ENCODE assay signal across 21 mouse cellular contexts in genomic region chr17:44643260-44643659, GRCm38 (mm10).
DNase-seq lines count a peak whose midpoint lies in the region; ATAC-seq and TF ChIP-seq lines count a peak whose summit lies in the region.
"Had no signal": no experiment of that assay in that cellular context is flagged by ENCODE, and none has a peak within 500 bp of the region (broad histone marks: within the 10 kb centered on the region; RNA-seq: fewer than 3 reads in every experiment).

No protein-coding gene starts in this region.

- TF ChIP-seq CTCF in kidney, postnatal 0 days (IDR thresholded peaks at IDR 0.05; ENCODE audit: low read depth), result no peak

- no peak overlapping the region for H3K4me3 ChIP-seq in kidney, postnatal 0 days (replicated peaks; ENCODE audit: low read depth, low read length)
- H3K4me3 ChIP-seq in lung, embryonic 16.5 days (ENCODE audit: low read length), result no peak overlapping the region
- H3K4me3 ChIP-seq: embryonic facial prominence, embryonic 13.5 days; embryonic facial prominence, embryonic 15.5 days; erythroblast, embryonic 14.5 days; forebrain, embryonic 10.5 days; forebrain, embryonic 12.5 days had no signal

- H3K4me2 ChIP-seq in kidney, postnatal 0 days (ENCODE audit: low read length), result no peak overlapping the region
- H3K4me2 ChIP-seq in lung, embryonic 16.5 days (ENCODE audit: low read depth, low read length), result no peak overlapping the region
- H3K4me2 ChIP-seq: embryonic facial prominence, embryonic 13.5 days; embryonic facial prominence, embryonic 15.5 days; forebrain, embryonic 12.5 days had no signal

- H3K27ac ChIP-seq in kidney, postnatal 0 days, result no peak overlapping the region
- H3K27ac ChIP-seq in lung, embryonic 16.5 days (ENCODE audit: low read length), result no peak overlapping the region
- H3K27ac ChIP-seq: embryonic facial prominence, embryonic 13.5 days; embryonic facial prominence, embryonic 15.5 days; forebrain, embryonic 10.5 days; forebrain, embryonic 12.5 days had no signal

- no peaks in the 10 kb centered on the region for H3K9me3 ChIP-seq in kidney, postnatal 0 days (replicated peaks; ENCODE audit: low read length)
- no peaks in the 10 kb centered on the region for H3K9me3 ChIP-seq in lung, embryonic 16.5 days (ENCODE audit: control insufficient read depth, low read length)
- H3K9me3 ChIP-seq: embryonic facial prominence, embryonic 13.5 days; embryonic facial prominence, embryonic 15.5 days; forebrain, embryonic 10.5 days; forebrain, embryonic 12.5 days had no signal

- WGBS in kidney, postnatal 0 days, result 84% methylated on average over 6 of the region's 6 CpGs
- 86% methylated on average over 6 of the region's 6 CpGs for WGBS in lung, embryonic 16.5 days

- ATAC-seq in kidney, postnatal 0 days (replicated peaks; ENCODE audit: low FRiP score, low read depth), result no peak
- peak; percentile 78 for ATAC-seq in lung, embryonic 16.5 days (ENCODE audit: low read depth)
- ATAC-seq: forebrain, embryonic 14.5 days; forebrain, embryonic 16.5 days had no signal

- DNase-seq in kidney, postnatal 0 days (ENCODE audit: low spot score), result peak; percentile 34
- no peak for DNase-seq in kidney, postnatal 10 days
- no peak for DNase-seq in lung, postnatal 10 days
- DNase-seq: adrenal gland, adult 2 months; adrenal gland, postnatal 10 days; adrenal gland, postnatal 25 days; cerebellum, adult 11 months; cerebellum, adult 18-20 months; cerebellum, adult 8-10 months; cerebellum, adult 9-11 months; cerebellum, postnatal 14 days; cerebellum, postnatal 36 days; embryo, embryonic 11 days had no signal

- no peaks in the 10 kb centered on the region for H3K4me1 ChIP-seq in kidney, postnatal 0 days (replicated peaks; ENCODE audit: insufficient read depth, low read length)
- H3K4me1 ChIP-seq in lung, embryonic 16.5 days (replicated peaks; ENCODE audit: control insufficient read depth, insufficient read depth, low read length), result no peaks in the 10 kb centered on the region
- H3K4me1 ChIP-seq: embryonic facial prominence, embryonic 15.5 days had no signal

- H3K9ac ChIP-seq in kidney, postnatal 0 days (ENCODE audit: low read depth, low read length), result no peak overlapping the region
- no peak overlapping the region for H3K9ac ChIP-seq in lung, embryonic 16.5 days (ENCODE audit: low read length)
- H3K9ac ChIP-seq: embryonic facial prominence, embryonic 13.5 days; embryonic facial prominence, embryonic 15.5 days; forebrain, embryonic 12.5 days had no signal

- H3K36me3 ChIP-seq in kidney, postnatal 0 days (ENCODE audit: insufficient read depth, low read length), result no peaks in the 10 kb centered on the region
- H3K36me3 ChIP-seq in lung, embryonic 16.5 days (ENCODE audit: control insufficient read depth, insufficient read depth, low read length), result no peaks in the 10 kb centered on the region
- H3K36me3 ChIP-seq: embryonic facial prominence, embryonic 15.5 days; forebrain, embryonic 10.5 days; forebrain, embryonic 12.5 days had no signal

- no peaks in the 10 kb centered on the region for H3K27me3 ChIP-seq in kidney, postnatal 0 days (ENCODE audit: insufficient read depth, low read length)
- no peaks in the 10 kb centered on the region for H3K27me3 ChIP-seq in lung, embryonic 16.5 days (ENCODE audit: control insufficient read depth, insufficient read depth, low read depth, low read length)
- H3K27me3 ChIP-seq: embryonic facial prominence, embryonic 13.5 days; embryonic facial prominence, embryonic 15.5 days; forebrain, embryonic 12.5 days had no signal
